Mouse (Mus musculus): ENCODE measurements at regions not wholly inside any gene's neighbourhood (a gene's known extent, or its start where the extent isn't known, plus 50 kb on each side); places are given as distances from the start of the nearest gene placed in this dataset.

- no peak for DNase-seq (ENCODE audit: low spot score in 2 of 2)
Measured at GRCm38 (mm10) chr7:82921722-82922121, 54.6 kb downstream of the Mex3b start.

GRCm38 (mm10) chr7:82923220-82924071 is 56.3 kb downstream of the Mex3b start:
- DNase-seq (ENCODE audit: low spot score in 2 of 2): peak; percentile 77 to 86

DNA sequence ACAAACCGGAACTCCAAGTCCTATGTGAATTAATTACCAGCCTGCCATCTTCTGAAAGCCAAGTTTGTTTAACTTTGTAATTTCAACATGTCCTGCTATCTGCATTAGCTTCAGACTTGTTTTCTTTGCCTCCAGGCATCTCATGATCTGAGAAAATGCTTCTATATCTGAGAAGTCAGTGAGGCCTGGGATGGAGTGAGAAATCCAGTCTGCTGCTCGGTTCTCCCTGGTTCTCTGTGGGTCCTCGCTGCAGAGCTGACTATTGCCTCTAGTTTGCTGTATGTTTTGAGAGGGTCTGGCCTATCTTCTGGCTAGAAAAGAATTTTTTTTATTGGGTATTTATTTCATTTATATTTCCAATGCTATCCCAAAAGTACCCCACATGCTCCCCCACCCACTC is 57.0 kb downstream of the Mex3b start:
- no peak for DNase-seq (ENCODE audit: low spot score in 2 of 2)

- no peak for DNase-seq (ENCODE audit: low spot score in 2 of 2)
Measured at GRCm38 (mm10) chr7:82938311-82938710, 71.2 kb downstream of the Mex3b start.

DNA sequence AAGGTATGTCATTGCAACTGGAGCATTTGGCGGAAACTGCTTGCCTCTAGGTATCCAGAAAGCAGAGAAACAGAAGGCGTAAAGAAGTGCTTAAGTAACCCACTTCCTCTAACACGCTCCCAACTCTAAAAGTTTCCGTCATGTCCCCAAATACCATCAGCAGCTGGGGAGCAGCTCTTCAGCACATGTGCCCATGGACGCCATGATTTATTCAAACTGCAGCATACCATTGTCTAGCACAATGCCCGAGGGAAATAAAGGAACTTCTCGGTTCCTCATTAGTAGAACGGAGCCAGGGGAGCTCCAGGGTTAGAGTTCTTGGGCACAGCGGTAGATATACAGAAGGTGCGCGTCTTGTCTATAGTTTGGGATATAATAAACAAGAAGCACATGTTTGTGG is 72.4 kb downstream of the Mex3b start:
- no peak for DNase-seq (ENCODE audit: low spot score in 2 of 2)

- peak; percentile 14 for DNase-seq (ENCODE audit: low spot score in 2 of 2)
Measured at GRCm38 (mm10) chr7:82943376-82943775, 76.2 kb downstream of the Mex3b start.

- DNase-seq (ENCODE audit: low spot score in 2 of 2): no peak
Measured at GRCm38 (mm10) chr7:82943797-82944196, 76.7 kb downstream of the Mex3b start.

GRCm38 (mm10) chr7:82949372-82949771 is 82.2 kb downstream of the Mex3b start:
- DNase-seq (ENCODE audit: low spot score in 2 of 2): no peak

DNA sequence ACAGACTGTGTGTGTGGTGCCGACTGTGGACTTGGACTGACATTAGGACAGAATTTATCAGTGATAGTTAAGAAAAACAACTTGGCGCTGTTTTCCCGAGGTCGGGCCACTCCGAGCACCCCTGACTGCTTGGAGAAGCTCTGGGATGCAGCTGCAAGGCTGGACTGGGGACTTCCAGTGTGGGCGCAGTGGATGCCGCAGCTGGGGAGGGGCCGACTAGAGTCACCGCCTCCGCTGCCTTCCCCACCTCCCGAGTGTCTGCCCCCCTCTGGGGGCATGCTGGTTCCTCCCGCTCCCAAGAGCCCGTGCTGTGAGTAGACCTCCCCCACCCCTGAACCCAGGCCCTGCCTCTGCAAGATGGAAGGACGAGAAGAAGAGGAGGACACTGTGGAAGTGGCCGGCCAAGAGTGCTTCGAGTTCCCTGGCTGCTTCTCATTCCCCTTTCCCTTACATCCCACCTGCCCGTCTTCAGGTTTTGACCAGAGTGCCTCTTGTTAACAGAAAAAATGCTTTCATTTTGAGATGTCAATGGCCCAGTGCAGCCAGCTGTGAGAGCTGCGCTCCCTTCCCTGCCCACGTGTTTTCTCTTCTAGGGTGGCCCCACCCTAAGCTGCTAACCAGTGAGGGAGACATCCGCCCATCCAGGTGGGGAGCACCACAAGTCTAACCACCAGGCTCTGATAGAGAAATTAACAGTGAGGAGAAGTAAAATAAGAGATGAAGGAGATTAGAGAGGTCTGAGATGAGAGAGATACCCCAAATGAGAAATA is 90.3 kb downstream of the Mex3b start:
- DNase-seq (ENCODE audit: low spot score in 2 of 2): no peak

GRCm38 (mm10) chr7:82970599-82970998 is 103.5 kb downstream of the Mex3b start:
- no peak for DNase-seq (ENCODE audit: low spot score in 2 of 2)

- no peak for DNase-seq (ENCODE audit: low spot score in 2 of 2)
Measured at GRCm38 (mm10) chr7:82971244-82971643, 104.1 kb downstream of the Mex3b start.

GRCm38 (mm10) chr7:82972214-82973006 is 105.3 kb downstream of the Mex3b start:
- DNase-seq (ENCODE audit: low spot score in 2 of 2): no peak

DNA sequence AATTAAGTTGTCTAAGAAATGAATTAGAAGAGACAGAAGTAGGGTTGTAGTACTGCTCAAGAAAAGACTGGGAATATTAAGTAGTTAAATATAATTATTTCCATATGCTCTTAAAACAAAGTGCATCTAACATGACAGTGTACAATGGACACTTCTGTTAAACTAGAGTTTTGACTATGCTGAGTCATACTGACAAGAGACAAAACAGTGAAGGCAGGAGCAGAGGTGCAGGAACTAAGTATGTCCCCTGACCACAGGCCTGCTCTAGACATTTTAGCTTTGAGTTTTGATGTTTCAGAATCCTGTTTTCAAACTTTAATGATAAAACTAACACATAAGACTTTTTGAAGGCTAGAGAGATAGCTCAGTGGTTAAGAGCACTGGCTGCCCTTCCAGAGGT is 123.6 kb downstream of the Mex3b start:
- DNase-seq (ENCODE audit: low spot score in 2 of 2): no peak

- DNase-seq (ENCODE audit: low spot score in 2 of 2): peak; percentile 36 to 73
Measured at GRCm38 (mm10) chr7:82993136-82993535, 126.0 kb downstream of the Mex3b start.

DNA sequence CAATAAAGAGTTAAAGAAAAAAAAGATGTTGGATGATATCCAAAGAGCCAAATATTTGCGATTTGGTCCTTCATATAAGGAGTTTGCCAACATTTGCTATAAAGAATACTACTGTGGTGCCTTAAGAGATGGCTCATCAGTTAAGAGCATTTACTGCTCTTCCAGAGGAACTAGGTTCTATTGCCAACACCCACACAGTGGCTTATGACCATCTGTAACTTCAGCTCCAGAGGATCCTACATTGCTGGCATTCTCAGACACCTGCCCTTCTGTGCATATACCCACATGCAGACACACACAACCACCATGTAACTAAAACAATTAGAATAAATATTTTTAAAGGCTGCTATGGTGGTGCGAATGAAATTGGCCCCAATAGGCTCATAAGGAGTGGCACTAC is 131.7 kb downstream of the Mex3b start:
- DNase-seq (ENCODE audit: low spot score in 2 of 2): no peak

GRCm38 (mm10) chr7:83007540-83007939 is 140.4 kb downstream of the Mex3b start:
- DNase-seq (ENCODE audit: low spot score in 2 of 2): no peak

GRCm38 (mm10) chr7:83012145-83012544 is 145.0 kb downstream of the Mex3b start:
- no peak for DNase-seq (ENCODE audit: low spot score in 2 of 2)

DNA sequence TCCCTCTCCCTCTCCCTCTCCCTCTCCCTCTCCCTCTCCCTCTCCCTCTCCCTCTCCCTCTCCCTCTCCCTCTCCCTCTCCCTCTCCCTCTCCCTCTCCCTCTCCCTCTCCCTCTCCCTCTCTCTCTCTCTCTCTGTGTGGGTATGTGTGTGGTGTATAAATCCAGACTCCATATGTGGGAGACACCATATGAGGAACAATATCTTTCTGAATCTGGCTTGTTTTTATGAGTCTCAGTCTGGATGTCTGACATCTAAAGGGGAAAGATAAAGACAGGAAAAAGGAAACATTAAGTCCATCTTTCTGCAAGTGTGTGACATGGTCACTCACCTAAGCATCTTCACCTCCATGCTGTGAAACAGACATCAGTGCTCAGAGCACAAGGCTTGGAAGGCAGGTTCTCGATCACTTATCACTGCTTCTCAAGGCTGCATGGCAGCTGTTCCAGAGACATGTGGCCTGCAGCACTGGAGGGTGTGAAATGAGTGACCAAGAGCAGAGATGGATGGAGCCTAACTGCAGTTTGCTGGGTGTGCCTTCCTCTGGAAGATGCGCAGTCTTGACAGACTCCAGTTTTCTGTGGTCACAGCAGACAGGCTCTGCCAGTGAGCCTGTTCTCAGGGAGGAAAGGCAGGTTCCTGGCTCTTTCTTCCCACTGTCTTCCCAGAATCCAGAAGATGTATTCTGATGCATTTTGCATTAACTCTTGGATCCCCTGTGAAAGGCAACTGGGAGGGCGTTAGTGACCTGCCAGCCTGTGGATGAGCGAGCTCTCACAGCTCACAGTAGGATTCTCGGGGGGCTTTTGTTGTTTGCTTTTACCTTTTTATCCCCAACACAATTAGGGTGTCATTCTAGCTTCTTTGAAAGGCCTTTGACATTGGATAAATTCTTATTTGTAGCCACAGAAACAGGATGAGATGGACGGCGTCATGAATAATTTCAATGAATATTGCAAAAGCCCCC is 147.9 kb downstream of the Mex3b start:
- DNase-seq (ENCODE audit: low spot score in 2 of 2): peak in 1 of 2 experiments; percentile 14

DNA sequence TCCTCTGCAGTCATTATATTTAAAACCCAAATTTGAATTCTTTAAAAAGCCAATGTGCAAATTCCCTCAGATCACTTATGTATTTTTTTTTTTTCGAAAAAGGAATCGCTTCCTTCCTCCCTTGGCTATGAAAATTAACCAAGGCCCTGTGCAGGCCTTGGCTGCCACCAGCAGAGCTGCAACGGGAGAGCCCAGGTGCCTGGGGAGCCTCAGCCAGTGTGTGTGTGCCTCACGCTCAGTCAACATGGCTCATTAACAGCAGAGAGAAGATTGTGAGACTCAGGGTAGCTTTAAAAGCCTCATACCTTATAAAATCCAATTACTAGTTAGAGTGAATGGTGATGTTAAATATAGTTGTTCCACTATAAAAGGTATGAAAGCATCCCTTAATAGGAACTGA is 148.6 kb downstream of the Mex3b start:
- DNase-seq (ENCODE audit: low spot score in 2 of 2): peak in 1 of 2 experiments; percentile 18

- peak; percentile 16 to 47 for DNase-seq (ENCODE audit: low spot score in 2 of 2)
Measured at GRCm38 (mm10) chr7:83016566-83016965, 149.4 kb downstream of the Mex3b start.

DNA sequence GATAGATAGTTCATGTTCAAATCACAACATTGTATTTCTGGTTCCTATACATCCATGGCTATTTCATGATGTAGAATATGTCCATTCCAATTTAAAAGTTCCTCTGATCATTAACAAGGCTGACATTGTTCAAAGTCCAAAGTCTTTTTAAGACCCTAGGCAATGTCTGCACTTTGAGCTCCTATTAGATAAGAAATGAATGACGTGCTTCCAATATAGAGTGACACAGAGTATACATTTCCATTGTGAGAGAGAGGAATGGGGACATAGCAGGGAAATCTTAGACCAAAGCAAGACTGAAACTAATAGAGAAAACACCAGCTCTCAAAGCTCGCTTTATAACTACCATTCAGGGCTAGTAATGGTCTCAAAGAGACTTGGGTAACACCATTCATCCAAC is 153.5 kb downstream of the Mex3b start:
- no peak for DNase-seq (ENCODE audit: low spot score in 2 of 2)
